Mouse (Mus musculus) cerebellum, adult 11 months (tissue): ENCODE data around the gene Taf5.

Source experiments
- DNase-seq: peaks from one replicate; pipeline ENCODE4 v3.0.0; 2022

Taf5 gene

GRCm38 (mm10) chr19:47067924-47068611 is 522 bp downstream of the Taf5 start:
- DNase-seq = peak; percentile 61

GRCm38 (mm10) chr19:47088226-47088625 is 20.7 kb downstream of the Taf5 start:
- no peak for DNase-seq

GRCm38 (mm10) chr19:47089718-47090525 is 22.4 kb downstream of the Taf5 start:
- peak; percentile 16 for DNase-seq

GRCm38 (mm10) chr19:47090550-47091156 is 23.1 kb downstream of the Taf5 start, which contains the start of the genes Usmg5 and Pdcd11:
TSS of gene Usmg5 (minus strand) at chr19:47090647.
TSS of gene Pdcd11 (plus strand) at chr19:47090768.
- DNase-seq = peak; percentile 93

GRCm38 (mm10) chr19:47101080-47101479 is 33.5 kb downstream of the Taf5 start:
- no peak for DNase-seq

- no peak for DNase-seq
Measured at GRCm38 (mm10) chr19:47104641-47105271, 37.2 kb downstream of the Taf5 start.

- no peak for DNase-seq
Measured at GRCm38 (mm10) chr19:47118634-47119033, 51.1 kb downstream of the Taf5 start.

- DNase-seq = no peak
Measured at GRCm38 (mm10) chr19:47121054-47121453, 53.5 kb downstream of the Taf5 start.

- DNase-seq = no peak
Measured at GRCm38 (mm10) chr19:47122802-47123201, 55.3 kb downstream of the Taf5 start.

- DNase-seq = no peak
Measured at GRCm38 (mm10) chr19:47128164-47128563, 60.6 kb downstream of the Taf5 start.

- no peak for DNase-seq
Measured at GRCm38 (mm10) chr19:47128835-47129234, 61.3 kb downstream of the Taf5 start.

GRCm38 (mm10) chr19:47130551-47131125 is 63.1 kb downstream of the Taf5 start:
- no peak for DNase-seq
